Mouse (Mus musculus): ENCODE data around the gene Lrpprc. TPM values are rescaled to one million over a fixed set of nuclear protein-coding genes. Genes with fewer than 3 reads are reported as not detected.
A peak's percentile ranks its signal among the peaks of the same experiment; 100 is the strongest.

The Lrpprc gene
- polyA plus RNA-seq, 1 experiment = 32.9 TPM

DNA sequence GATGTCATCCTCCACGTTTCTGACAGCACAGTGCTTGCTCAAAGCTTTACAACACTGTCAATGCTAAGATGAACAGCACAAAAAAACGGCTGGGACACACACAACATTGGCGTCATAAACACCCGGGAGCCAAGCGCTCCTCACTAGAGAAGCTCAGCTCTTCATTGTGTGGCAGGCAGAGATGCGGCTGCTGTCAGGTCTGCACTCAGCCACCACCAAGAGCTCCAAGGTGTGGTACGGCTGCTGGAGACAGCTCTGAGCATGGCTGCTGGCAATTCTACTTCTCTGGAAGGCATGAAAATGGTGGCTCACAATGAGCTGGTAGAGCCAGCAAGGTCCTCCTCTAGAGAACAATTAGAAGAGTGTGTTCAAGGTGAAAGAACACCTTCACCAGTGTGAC is 81.8 kb downstream of the Lrpprc start:
- no peak for TF ChIP-seq POLR2A (IDR thresholded peaks at IDR 0.05; ENCODE audit: extremely low read depth, insufficient read depth, low read length)
- no peak for TF ChIP-seq CTCF (IDR thresholded peaks at IDR 0.05; ENCODE audit: extremely low read depth, insufficient read depth, low read length)

DNA sequence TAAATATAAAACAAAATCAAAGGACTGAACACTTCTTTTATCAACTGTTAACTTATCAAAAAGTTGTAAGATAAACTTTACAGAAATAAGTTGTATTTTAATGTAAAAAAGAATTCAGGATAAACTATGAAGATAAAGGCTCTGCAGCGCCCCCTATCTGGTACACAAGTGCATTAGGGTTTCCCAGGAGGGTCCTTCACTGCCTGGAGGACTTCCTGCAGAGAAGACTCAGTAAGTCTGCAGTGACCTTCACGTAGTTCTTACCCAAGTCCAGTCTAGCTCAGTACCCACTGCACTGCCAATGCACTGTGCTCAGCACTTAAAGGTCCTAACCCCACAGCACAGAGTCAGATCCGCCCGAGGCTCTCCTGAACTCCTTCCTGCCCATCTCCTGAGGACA is 83.2 kb downstream of the Lrpprc start:
- no peak overlapping the region for H3K27ac ChIP-seq (ENCODE audit: insufficient read depth, low read length)
- no peak overlapping the region for H3K4me3 ChIP-seq (ENCODE audit: insufficient read depth, low read length)
- TF ChIP-seq POLR2A (IDR thresholded peaks at IDR 0.05; ENCODE audit: extremely low read depth, insufficient read depth, low read length) = no peak
- 0 out of 2 replicates have a peak, but pooled peaks have one; percentile 22 for TF ChIP-seq CTCF (IDR thresholded peaks at IDR 0.05; ENCODE audit: extremely low read depth, insufficient read depth, low read length)
- H3K4me1 ChIP-seq (ENCODE audit: control insufficient read depth, insufficient read depth, low read length) = no peaks in the 10 kb centered on the region

More for the DNA sequence above, 81.8 kb downstream of the Lrpprc start:
- Histone ChIP-seq H3K4me3 (ENCODE audit: insufficient read depth, low read length) (no peak overlapping the region), H3K27ac (ENCODE audit: insufficient read depth, low read length) (no peak overlapping the region), H3K4me1 (ENCODE audit: control insufficient read depth, insufficient read depth, low read length) (no peaks in the 10 kb centered on the region; the same call in 1 of the 2 replicates)

DNA sequence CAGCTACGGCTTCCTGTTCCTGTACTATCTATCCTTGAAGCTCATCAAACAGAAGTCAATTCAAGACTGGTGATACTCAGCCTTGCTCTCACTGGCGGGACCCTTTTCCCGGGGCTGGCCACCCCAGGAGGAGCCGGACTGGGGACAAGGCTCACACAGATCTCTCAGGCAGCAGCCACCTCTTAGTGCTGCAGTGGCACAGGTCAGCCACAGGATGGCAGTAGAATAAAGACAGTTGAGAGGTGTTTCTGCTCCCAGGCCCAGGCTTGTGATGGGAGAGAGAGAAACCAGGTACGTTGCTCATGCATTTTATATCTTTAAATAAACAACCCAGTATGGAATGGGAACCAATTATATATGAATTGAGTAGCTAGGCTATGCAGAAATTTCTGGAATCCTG is 91.9 kb downstream of the Lrpprc start:
- Histone ChIP-seq H3K4me1 (ENCODE audit: control insufficient read depth, insufficient read depth, low read length) (no peaks in the 10 kb centered on the region), H3K27ac (ENCODE audit: insufficient read depth, low read length) (no peak overlapping the region), H3K4me3 (ENCODE audit: insufficient read depth, low read length) (no peak overlapping the region)
- TF ChIP-seq CTCF (IDR thresholded peaks at IDR 0.05; ENCODE audit: extremely low read depth, insufficient read depth, low read length) = peak; percentile 92
- TF ChIP-seq POLR2A (IDR thresholded peaks at IDR 0.05; ENCODE audit: extremely low read depth, insufficient read depth, low read length) = no peak

DNA sequence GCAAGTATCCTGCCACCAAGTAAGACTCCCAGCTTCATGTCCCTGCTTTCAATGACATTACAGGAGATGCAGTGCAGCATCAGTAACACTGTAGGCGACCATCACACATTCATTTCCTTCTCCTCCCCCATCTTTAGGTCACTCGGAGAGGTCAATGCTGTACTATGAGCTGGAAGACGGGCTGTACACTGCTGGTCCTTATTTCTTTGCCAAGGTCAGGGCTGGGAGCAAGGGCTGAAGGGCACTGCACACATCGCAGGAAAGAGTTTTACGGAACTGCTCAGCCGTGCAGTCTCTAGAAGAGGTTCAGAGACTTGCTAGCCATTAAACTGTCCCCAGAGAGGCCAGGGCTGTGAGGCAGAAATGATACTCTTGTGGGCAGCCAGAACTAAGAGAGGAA is 94.1 kb downstream of the Lrpprc start:
- H3K4me1 ChIP-seq (ENCODE audit: control insufficient read depth, insufficient read depth, low read length) = no peaks in the 10 kb centered on the region
- TF ChIP-seq POLR2A (IDR thresholded peaks at IDR 0.05; ENCODE audit: extremely low read depth, insufficient read depth, low read length) (no peak), CTCF (IDR thresholded peaks at IDR 0.05; ENCODE audit: extremely low read depth, insufficient read depth, low read length) (no peak)
- no peak overlapping the region for H3K4me3 ChIP-seq (ENCODE audit: insufficient read depth, low read length)
- no peak overlapping the region for H3K27ac ChIP-seq (ENCODE audit: insufficient read depth, low read length)

DNA sequence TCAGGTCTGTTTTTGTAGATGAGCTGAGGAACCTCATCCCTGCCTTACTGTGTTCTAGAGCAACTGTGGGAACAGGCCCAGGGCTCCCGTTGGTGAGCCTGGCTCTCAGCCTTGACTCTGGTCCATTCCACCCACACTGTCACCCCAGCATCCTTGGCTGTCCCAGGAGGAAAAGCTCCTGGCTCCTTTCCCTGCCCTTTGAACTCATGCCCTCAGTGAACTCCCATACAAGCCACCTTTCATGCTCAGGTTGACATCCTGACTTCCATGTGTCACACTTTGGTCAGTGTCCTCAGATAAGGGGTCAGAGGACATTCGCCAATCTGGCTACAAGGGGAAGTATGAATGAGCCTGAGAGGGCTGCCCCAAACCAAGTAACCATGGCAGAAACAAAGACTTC is 96.8 kb downstream of the Lrpprc start:
- no peak for TF ChIP-seq POLR2A (IDR thresholded peaks at IDR 0.05; ENCODE audit: extremely low read depth, insufficient read depth, low read length)
- TF ChIP-seq CTCF (IDR thresholded peaks at IDR 0.05; ENCODE audit: extremely low read depth, insufficient read depth, low read length) = no peak
- no peak overlapping the region for H3K27ac ChIP-seq (ENCODE audit: insufficient read depth, low read length)
- H3K4me3 ChIP-seq (ENCODE audit: insufficient read depth, low read length) = no peak overlapping the region
- no peaks in the 10 kb centered on the region for H3K4me1 ChIP-seq (ENCODE audit: control insufficient read depth, insufficient read depth, low read length)

DNA sequence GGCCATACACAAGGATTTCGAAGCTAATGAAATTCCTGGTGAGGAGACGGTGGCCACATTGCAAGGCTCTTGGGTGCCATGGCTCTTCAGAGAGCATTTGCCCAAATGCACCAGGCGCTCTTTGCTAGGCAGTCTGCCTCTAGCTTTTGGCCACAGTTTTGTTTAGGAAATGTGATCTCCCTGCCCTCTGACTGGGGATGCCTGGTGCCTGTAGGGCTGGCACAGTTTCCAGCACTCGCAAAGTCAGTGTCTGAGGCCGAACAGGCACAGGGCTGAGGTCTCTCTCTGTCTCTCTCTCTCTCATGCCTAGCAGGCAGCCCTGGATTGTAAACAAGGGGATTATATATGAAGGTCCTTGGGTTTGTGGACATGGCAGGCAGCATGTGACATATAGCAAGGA is 100.5 kb downstream of the Lrpprc start:
- H3K4me3 ChIP-seq (ENCODE audit: insufficient read depth, low read length) = no peak overlapping the region

DNA sequence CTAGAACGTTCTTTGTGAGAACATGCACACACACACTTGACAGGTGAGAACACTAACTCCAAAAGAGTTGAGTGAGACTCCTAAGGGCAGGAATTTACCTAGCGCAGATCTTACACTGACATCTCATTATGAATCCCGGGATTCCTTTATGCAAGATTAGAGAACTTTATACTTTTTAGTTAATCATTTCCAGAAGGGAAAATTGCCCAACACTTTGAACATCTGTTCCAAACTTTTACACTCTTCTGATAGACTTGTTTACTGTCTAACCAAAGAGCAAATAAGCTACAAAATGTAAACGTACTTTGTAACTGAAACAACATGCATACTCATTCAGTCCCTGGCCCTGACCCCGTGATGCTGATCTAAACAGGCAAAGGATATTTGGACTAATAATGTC is 101.3 kb downstream of the Lrpprc start:
- TF ChIP-seq POLR2A (IDR thresholded peaks at IDR 0.05; ENCODE audit: extremely low read depth, insufficient read depth, low read length) (no peak), CTCF (IDR thresholded peaks at IDR 0.05; ENCODE audit: extremely low read depth, insufficient read depth, low read length) (no peak)
- H3K4me3 ChIP-seq (ENCODE audit: insufficient read depth, low read length) = no peak overlapping the region
- no peaks in the 10 kb centered on the region for H3K4me1 ChIP-seq (ENCODE audit: control insufficient read depth, insufficient read depth, low read length)
- H3K27ac ChIP-seq (ENCODE audit: insufficient read depth, low read length) = no peak overlapping the region

More for the DNA sequence above, 100.5 kb downstream of the Lrpprc start:
- Histone ChIP-seq H3K27ac (ENCODE audit: insufficient read depth, low read length) (no peak overlapping the region), H3K4me1 (ENCODE audit: control insufficient read depth, insufficient read depth, low read length) (no peaks in the 10 kb centered on the region)
- no peak for TF ChIP-seq POLR2A (IDR thresholded peaks at IDR 0.05; ENCODE audit: extremely low read depth, insufficient read depth, low read length)
- TF ChIP-seq CTCF (IDR thresholded peaks at IDR 0.05; ENCODE audit: extremely low read depth, insufficient read depth, low read length) = no peak

DNA sequence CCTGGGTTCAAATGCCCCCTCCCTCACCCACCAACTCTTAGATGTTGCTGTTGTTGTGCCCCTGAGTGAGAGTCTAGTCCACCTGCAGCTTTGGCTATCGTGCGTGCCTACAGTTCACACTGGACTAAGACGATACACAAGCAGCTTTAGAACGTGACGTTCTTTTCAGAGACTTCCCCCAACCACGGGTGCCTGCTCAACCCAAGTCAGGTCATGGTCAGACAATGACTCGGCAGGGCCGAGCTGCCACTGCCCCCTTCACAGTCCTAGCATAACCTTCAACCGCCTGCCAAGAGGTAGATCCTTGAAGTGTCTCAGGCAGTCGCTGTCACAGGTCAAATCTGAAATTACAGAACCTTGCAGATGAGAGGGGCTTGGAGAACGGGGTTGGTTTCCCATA is 101.8 kb downstream of the Lrpprc start:
- H3K4me3 ChIP-seq (ENCODE audit: insufficient read depth, low read length) = no peak overlapping the region
- no peak overlapping the region for H3K27ac ChIP-seq (ENCODE audit: insufficient read depth, low read length)
- no peak for TF ChIP-seq CTCF (IDR thresholded peaks at IDR 0.05; ENCODE audit: extremely low read depth, insufficient read depth, low read length)
- H3K4me1 ChIP-seq (ENCODE audit: control insufficient read depth, insufficient read depth, low read length) = no peaks in the 10 kb centered on the region

DNA sequence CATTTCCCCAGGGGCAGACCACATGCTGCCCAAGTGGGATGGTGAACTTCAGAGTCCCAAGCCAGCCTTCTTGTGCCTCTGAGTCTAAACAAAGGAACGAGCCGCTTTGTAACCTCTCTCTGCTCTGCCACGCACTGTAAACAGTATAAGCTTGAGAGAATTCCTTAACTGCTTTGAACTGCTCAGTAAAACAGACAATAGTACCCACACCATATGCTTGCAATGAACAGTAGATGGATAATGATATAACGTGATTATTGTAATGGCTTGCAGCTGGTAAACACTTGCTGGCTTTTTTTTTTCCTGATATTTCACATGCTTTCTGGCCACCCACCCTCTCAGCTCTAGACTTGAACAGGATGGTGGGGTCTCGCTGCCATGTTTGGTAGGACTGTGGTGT is 102.6 kb downstream of the Lrpprc start:
- H3K4me1 ChIP-seq (ENCODE audit: control insufficient read depth, insufficient read depth, low read length) = no peaks in the 10 kb centered on the region
- no peak overlapping the region for H3K27ac ChIP-seq (ENCODE audit: insufficient read depth, low read length)
- no peak for TF ChIP-seq POLR2A (IDR thresholded peaks at IDR 0.05; ENCODE audit: extremely low read depth, insufficient read depth, low read length)
- no peak for TF ChIP-seq CTCF (IDR thresholded peaks at IDR 0.05; ENCODE audit: extremely low read depth, insufficient read depth, low read length)
- no peak overlapping the region for H3K4me3 ChIP-seq (ENCODE audit: insufficient read depth, low read length)

DNA sequence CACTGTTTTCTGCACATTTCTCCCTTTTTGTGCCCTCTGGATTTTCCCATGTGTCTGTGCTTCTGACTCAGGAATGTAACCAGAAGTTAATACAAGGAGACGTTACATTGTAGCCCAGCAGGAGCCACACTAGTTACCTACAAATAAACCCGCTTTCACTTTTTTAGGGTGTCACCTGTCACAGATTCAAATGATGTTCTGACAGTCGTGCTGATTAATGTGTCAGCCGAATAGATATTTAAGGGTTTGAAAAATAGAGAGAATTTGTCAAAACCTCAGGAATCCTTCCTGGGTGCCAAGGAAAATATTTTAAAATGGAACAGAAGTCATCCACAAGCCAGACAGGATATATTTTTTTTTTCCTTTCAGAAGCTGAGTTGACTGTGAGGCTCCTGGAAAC is 105.3 kb downstream of the Lrpprc start:
- no peak overlapping the region for H3K4me3 ChIP-seq (ENCODE audit: insufficient read depth, low read length)
- no peak for TF ChIP-seq CTCF (IDR thresholded peaks at IDR 0.05; ENCODE audit: extremely low read depth, insufficient read depth, low read length)
- no peak for TF ChIP-seq POLR2A (IDR thresholded peaks at IDR 0.05; ENCODE audit: extremely low read depth, insufficient read depth, low read length)
- H3K27ac ChIP-seq (ENCODE audit: insufficient read depth, low read length) = no peak overlapping the region
- no peaks in the 10 kb centered on the region for H3K4me1 ChIP-seq (ENCODE audit: control insufficient read depth, insufficient read depth, low read length)

DNA sequence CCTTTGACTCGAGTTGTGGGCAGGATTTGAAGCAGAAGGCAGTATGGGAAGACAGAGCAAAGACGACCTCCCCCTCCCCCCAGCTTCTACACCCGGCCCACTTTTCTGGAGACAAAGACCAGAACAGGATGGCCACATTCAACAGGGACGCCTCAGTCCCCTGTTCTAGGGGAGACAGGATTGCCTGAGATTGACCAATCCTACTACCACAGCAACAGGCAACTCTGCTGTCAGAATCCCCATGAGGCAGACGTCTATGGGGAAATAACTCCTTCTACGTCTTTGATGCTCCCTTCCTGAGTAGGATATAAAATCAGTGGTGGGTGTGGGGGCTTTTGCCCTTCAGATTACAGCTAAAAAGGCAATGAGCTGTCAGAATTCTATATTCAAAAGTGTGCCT is 106.3 kb downstream of the Lrpprc start:
- TF ChIP-seq CTCF (IDR thresholded peaks at IDR 0.05; ENCODE audit: extremely low read depth, insufficient read depth, low read length) (no peak), POLR2A (IDR thresholded peaks at IDR 0.05; ENCODE audit: extremely low read depth, insufficient read depth, low read length) (no peak)
- Histone ChIP-seq H3K4me3 (ENCODE audit: insufficient read depth, low read length) (no peak overlapping the region), H3K27ac (ENCODE audit: insufficient read depth, low read length) (no peak overlapping the region), H3K4me1 (ENCODE audit: control insufficient read depth, insufficient read depth, low read length) (no peaks in the 10 kb centered on the region)
